Mouse (Mus musculus) right cerebral cortex, adult 2 months (tissue): Measurements from ENCODE around the gene Slc9a3r1.

Experiments
- DNase-seq, 2 experiments: peaks; one replicate each; pipeline ENCODE4 v3.0.0; 2021 to 2022; ENCODE audit warnings: low spot score in 2 of 2

Gene Slc9a3r1

GRCm38 (mm10) chr11:115162205-115162601 lies 938 bp upstream of the Slc9a3r1 start:
- DNase-seq, result no peak

DNA sequence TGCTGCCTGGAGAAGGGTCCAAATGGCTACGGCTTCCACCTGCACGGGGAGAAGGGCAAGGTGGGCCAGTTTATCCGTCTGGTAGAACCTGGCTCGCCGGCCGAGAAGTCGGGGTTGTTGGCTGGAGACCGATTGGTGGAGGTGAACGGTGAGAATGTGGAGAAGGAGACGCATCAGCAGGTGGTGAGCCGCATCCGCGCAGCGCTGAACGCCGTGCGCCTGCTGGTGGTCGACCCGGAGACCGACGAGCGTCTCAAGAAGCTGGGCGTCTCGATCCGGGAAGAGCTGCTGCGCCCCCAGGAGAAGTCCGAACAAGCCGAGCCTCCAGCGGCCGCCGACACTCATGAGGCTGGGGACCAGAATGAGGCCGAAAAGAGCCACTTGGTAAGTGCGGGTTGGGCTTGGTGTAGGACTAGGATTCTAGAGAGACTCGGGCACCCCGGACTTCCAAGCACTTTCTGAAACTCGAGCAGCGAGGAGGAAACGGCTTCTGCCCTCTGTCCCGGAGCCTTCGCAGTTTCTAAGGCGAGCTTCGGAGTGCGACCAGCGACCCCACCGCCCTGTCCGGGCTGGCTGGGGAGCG lies 518 bp downstream of the Slc9a3r1 start:
- peak in 1 of 2 experiments; percentile 25 for DNase-seq

GRCm38 (mm10) chr11:115164341-115164975 lies 1.3 kb downstream of the Slc9a3r1 start:
- no peak for DNase-seq

DNA sequence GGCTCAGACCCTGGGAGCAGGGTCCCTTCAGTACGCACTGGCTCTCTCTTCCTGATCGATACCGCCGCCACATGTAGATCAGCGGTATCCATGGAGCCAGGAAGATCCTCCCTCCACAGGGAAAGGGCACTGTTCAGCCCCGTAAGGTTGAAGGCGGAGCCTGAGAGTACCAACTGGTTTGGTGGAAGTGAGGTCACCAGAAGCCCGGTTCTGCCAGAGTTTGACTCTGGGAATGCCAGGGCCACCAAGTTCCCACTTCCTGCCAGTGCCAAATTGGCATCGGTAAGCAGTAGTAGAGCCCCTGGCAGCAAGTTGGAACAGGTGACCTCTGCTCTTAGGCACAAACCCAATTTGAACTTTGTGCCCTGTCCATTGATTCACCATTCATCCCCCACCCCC lies 1.8 kb downstream of the Slc9a3r1 start:
- peak in 1 of 2 experiments; percentile 35 for DNase-seq

DNA sequence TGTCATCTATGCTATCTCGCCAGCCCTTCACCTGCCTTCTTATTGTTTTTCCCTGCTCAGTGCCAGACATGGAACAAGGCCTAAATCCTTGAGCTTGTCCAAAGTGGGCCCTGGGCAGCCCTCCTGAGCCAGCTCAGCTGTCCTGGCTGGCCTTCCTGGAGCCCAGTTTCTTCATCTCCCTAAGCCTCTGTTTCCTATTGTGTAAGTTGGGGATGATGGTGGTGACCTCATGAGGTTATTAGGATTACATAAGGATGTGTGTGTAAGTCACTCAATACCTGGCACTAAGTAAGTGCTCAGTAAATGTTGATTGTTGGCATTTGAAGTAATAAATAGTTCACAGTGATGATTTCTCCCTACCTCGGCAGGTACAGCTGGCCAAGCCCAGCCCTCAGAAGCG lies 3.6 kb downstream of the Slc9a3r1 start:
- no peak for DNase-seq

- no peak for DNase-seq
Measured at GRCm38 (mm10) chr11:115167631-115168249, 4.6 kb downstream of the Slc9a3r1 start.

DNA sequence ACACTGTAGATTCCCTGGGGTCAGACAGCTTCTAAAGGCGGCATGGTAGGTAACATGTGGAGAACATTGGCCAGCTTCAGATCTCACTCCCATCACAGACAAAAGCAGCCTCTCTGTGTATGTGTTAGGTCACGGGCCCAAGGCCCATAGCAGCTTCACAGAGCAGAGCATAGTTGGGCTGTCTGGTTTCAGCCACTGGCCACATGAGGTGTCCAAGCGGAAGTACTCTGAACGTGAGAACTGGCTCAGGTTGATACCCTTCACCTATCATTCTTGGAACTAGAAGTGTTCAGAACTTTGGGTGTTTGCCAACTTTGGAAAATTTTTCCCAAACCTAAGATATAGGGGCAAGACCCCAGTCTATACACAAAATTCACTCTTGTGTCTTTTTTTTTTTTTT lies 6.3 kb downstream of the Slc9a3r1 start:
- DNase-seq, result no peak

GRCm38 (mm10) chr11:115171125-115171524 lies 8.0 kb downstream of the Slc9a3r1 start:
- DNase-seq, result no peak

DNA sequence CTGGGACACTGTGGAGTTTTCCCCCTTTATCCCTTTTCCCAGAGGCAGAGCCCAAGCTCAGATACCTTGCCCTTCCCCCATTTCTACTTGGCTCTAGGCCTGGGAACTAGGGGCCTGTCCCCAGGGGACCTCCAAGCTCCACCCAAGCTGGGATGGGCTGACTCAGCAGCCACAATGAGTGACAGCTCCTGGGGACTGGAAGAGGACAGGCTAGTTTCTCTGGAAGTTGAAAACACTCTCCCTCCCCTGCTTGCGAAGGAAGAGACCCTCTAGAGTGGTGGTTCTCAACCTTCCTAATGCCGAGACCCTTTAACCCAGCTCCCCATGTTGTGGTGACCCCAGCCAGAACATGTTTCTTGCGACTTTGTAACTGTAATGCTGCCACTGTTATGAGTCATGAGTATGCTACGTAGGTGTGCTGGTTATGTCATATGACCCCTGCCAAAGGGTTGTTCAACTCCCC lies 9.7 kb downstream of the Slc9a3r1 start:
- DNase-seq, result peak in 1 of 2 experiments; percentile 23

DNA sequence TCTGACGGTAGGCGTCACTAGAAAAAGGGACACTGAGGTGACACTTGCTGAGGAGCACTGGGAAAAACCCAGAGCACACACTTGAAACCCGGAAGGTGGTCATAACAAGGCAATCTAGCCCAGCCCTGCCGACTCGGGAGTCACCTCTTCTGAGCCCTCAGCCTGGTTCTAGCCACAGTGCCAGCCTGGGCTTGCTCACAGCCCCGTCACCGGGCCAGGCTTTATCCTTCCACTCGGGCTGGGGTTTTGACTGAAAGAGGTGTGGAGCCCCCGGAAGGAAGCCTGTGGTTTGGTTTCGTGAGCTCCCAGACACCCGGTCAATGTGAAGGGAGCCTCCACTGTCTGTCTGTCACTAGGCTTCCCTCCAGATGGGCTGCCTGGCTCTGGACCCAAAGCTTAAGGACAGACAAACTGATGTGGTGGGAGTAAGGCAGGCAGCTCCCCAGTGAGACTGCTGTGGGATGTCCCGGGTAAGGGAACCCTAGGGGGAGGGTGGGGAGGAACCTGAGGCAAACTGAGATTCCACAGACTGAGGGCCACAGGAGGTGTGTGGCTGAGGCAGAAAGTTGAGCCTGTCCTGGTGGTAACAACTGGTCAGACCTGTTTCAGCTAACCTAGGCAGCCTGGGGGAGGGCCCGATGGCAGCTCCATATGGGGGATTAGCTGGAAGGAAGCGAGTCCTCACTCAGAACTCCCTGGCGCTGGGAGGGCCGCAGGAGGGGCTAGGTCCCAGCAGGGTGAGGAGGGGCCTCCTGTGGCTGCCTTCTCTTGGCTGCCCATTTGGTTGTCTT lies 10.6 kb downstream of the Slc9a3r1 start:
- DNase-seq, result no peak

GRCm38 (mm10) chr11:115176399-115177190 lies 13.5 kb downstream of the Slc9a3r1 start:
- DNase-seq, result no peak

- DNase-seq, result no peak
Measured at GRCm38 (mm10) chr11:115177559-115178195, 14.5 kb downstream of the Slc9a3r1 start.

DNA sequence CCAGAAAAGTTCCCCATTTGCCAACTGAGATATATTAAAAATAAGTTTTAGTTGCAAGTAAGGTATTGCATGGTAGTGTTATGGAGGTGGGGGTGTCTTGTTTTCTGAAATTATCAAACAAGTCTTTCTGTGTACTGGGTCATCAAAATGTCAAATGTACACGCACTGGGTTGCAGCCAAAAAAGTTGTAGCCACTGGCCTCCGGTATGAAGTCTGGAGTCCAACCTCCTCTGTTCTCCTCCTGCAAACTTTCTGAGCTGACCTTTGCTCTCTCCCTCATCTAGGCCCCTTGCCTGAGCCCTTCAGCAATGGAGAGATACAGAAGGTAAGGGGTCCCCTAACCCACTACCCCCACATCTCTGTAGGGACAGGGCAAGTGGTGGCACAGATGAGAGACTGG lies 15.6 kb downstream of the Slc9a3r1 start:
- DNase-seq, result no peak

DNA sequence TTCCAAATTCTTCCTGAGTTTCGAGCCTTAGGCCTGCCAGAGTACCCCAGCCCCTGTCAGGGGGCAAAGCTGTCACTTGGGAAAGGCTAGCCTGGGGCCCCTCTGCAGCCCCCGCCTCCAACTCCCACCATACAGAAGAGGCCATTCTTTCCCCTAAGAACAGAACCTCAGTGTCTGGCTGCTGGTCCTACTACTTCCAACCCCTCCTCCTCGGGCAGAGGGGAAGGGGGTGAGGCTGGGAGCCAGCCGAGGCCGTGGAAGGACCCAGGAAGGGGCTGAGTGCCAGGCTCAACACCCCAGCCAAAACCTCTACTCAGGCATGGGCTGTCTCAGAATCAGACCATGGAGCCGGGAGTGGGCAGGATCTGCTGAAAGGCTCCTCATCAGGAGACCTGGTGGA lies 16.1 kb downstream of the Slc9a3r1 start:
- peak in 1 of 2 experiments; percentile 25 for DNase-seq

- no peak for DNase-seq
Measured at GRCm38 (mm10) chr11:115179881-115180280, 16.7 kb downstream of the Slc9a3r1 start.

- peak; percentile 67 to 79 for DNase-seq
Measured at GRCm38 (mm10) chr11:115181913-115182638, 18.9 kb downstream of the Slc9a3r1 start.

- DNase-seq, result no peak
Measured at GRCm38 (mm10) chr11:115184973-115185372, 21.8 kb downstream of the Slc9a3r1 start.

- peak; percentile 99 to 100 for DNase-seq
Measured at GRCm38 (mm10) chr11:115187224-115187639, 24.1 kb downstream of the Slc9a3r1 start, which contains the start of gene Tmem104. Gene Tmem104, plus strand, starts transcription at chr11:115187487.

GRCm38 (mm10) chr11:115187693-115188092 lies 24.6 kb downstream of the Slc9a3r1 start, which contains the start of gene Nat9:
Gene Nat9, minus strand, starts transcription at chr11:115187859.
- DNase-seq, result no peak
